In genomic region chr2:158114931-158115330, GRCm38 (mm10) we compare ENCODE assay signal across 13 mouse cellular contexts. TPM values are rescaled to one million over a fixed set of nuclear protein-coding genes. Genes with fewer than 3 reads are reported as not detected.
DNase-seq lines count a peak whose midpoint lies in the region; ATAC-seq and TF ChIP-seq lines count a peak whose summit lies in the region.
"Had no signal": no experiment of that assay in that cellular context is flagged by ENCODE, and none has a peak within 500 bp of the region (broad histone marks: within the 10 kb centered on the region; RNA-seq: fewer than 3 reads in every experiment).

No protein-coding gene starts in this region.

- H3K27me3 ChIP-seq in hindbrain, embryonic 15.5 days = no peaks in the 10 kb centered on the region
- H3K27me3 ChIP-seq in hindbrain, embryonic 16.5 days (replicated peaks; ENCODE audit: control insufficient read depth, insufficient read depth, low read length) = no peaks in the 10 kb centered on the region
- H3K27me3 ChIP-seq in thymus, adult 2 months (ENCODE audit: control insufficient read depth, insufficient read depth, low read length) = no peaks in the 10 kb centered on the region
- no peaks in the 10 kb centered on the region for H3K27me3 ChIP-seq in liver, embryonic 15.5 days
- H3K27me3 ChIP-seq in midbrain, embryonic 13.5 days = no peaks in the 10 kb centered on the region
- H3K27me3 ChIP-seq: midbrain, embryonic 15.5 days; neural tube, embryonic 12.5 days had no signal

- no peak overlapping the region for H3K27ac ChIP-seq in hindbrain, embryonic 15.5 days (replicated peaks)
- no peak overlapping the region for H3K27ac ChIP-seq in hindbrain, embryonic 16.5 days (ENCODE audit: low read depth, low read length)
- H3K27ac ChIP-seq in thymus, adult 2 months (ENCODE audit: control insufficient read depth, insufficient read depth, low read length) = no peak overlapping the region
- H3K27ac ChIP-seq in liver, embryonic 15.5 days (replicated peaks) = peak overlapping the region; percentile 58
- no peak overlapping the region for H3K27ac ChIP-seq in midbrain, embryonic 13.5 days
- H3K27ac ChIP-seq: forebrain, embryonic 10.5 days; midbrain, embryonic 15.5 days; neural tube, embryonic 12.5 days had no signal

- WGBS in hindbrain, embryonic 15.5 days = 61% methylated on average over 5 of the region's 5 CpGs
- 62% methylated on average over 5 of the region's 5 CpGs for WGBS in hindbrain, embryonic 16.5 days
- WGBS in thymus, adult 2 months = 20% methylated on average over 5 of the region's 5 CpGs
- 53% methylated on average over 5 of the region's 5 CpGs for WGBS in liver, embryonic 15.5 days (ENCODE audit: insufficient replicate concordance)
- WGBS in midbrain, embryonic 13.5 days = 64% methylated on average over 5 of the region's 5 CpGs

- 0 out of 2 replicates have a peak, but pooled peaks have one; percentile 11 for ATAC-seq in hindbrain, embryonic 15.5 days (ENCODE audit: low FRiP score, low read depth)
- ATAC-seq in hindbrain, embryonic 16.5 days = no peak
- no peak for ATAC-seq in liver, embryonic 15.5 days (ENCODE audit: insufficient read depth)
- no peak for ATAC-seq in midbrain, embryonic 13.5 days
- ATAC-seq: midbrain, embryonic 15.5 days had no signal

- H3K9me3 ChIP-seq in hindbrain, embryonic 15.5 days = no peaks in the 10 kb centered on the region
- no peaks in the 10 kb centered on the region for H3K9me3 ChIP-seq in hindbrain, embryonic 16.5 days (ENCODE audit: control insufficient read depth, low read length)
- no peaks in the 10 kb centered on the region for H3K9me3 ChIP-seq in liver, embryonic 15.5 days (replicated peaks)
- no peaks in the 10 kb centered on the region for H3K9me3 ChIP-seq in midbrain, embryonic 13.5 days
- H3K9me3 ChIP-seq: forebrain, embryonic 10.5 days; midbrain, embryonic 15.5 days; neural tube, embryonic 12.5 days had no signal

- H3K36me3 ChIP-seq in hindbrain, embryonic 15.5 days = no peaks in the 10 kb centered on the region
- no peaks in the 10 kb centered on the region for H3K36me3 ChIP-seq in hindbrain, embryonic 16.5 days (ENCODE audit: control insufficient read depth, insufficient read depth, low read length)
- no peaks in the 10 kb centered on the region for H3K36me3 ChIP-seq in thymus, adult 2 months (ENCODE audit: control insufficient read depth, insufficient read depth, low read length)
- H3K36me3 ChIP-seq in liver, embryonic 15.5 days (replicated peaks) = peaks cover 40% of the 10 kb centered on the region
- no peaks in the 10 kb centered on the region for H3K36me3 ChIP-seq in midbrain, embryonic 13.5 days
- H3K36me3 ChIP-seq: forebrain, embryonic 10.5 days; midbrain, embryonic 15.5 days; neural tube, embryonic 12.5 days had no signal

- H3K4me2 ChIP-seq in hindbrain, embryonic 15.5 days = no peak overlapping the region
- no peak overlapping the region for H3K4me2 ChIP-seq in hindbrain, embryonic 16.5 days (ENCODE audit: low read length)
- H3K4me2 ChIP-seq in liver, embryonic 15.5 days = no peak overlapping the region
- H3K4me2 ChIP-seq in midbrain, embryonic 13.5 days (replicated peaks) = no peak overlapping the region
- H3K4me2 ChIP-seq: midbrain, embryonic 15.5 days; neural tube, embryonic 12.5 days had no signal

- no peak for TF ChIP-seq POLR2A in thymus, adult 2 months (IDR thresholded peaks at IDR 0.05; ENCODE audit: control insufficient read depth, extremely low read depth, insufficient read depth, low read length, poor library complexity)

- no peak for TF ChIP-seq CTCF in thymus, adult 2 months (IDR thresholded peaks at IDR 0.05; ENCODE audit: borderline replicate concordance, control insufficient read depth, extremely low read depth, insufficient read depth, low read length, poor library complexity)

- H3K4me3 ChIP-seq in hindbrain, embryonic 15.5 days = no peak overlapping the region
- H3K4me3 ChIP-seq in hindbrain, embryonic 16.5 days (ENCODE audit: low read length) = no peak overlapping the region
- H3K4me3 ChIP-seq in thymus, adult 2 months (ENCODE audit: control insufficient read depth, insufficient read depth, low read length) = no peak overlapping the region
- no peak overlapping the region for H3K4me3 ChIP-seq in liver, embryonic 15.5 days (replicated peaks)
- H3K4me3 ChIP-seq in midbrain, embryonic 13.5 days (replicated peaks) = no peak overlapping the region
- H3K4me3 ChIP-seq: forebrain, embryonic 10.5 days; midbrain, embryonic 15.5 days; neural tube, embryonic 12.5 days had no signal

- no peak overlapping the region for H3K9ac ChIP-seq in hindbrain, embryonic 15.5 days
- no peak overlapping the region for H3K9ac ChIP-seq in hindbrain, embryonic 16.5 days (ENCODE audit: low read depth, low read length)
- no peak overlapping the region for H3K9ac ChIP-seq in liver, embryonic 15.5 days
- no peak overlapping the region for H3K9ac ChIP-seq in midbrain, embryonic 13.5 days (replicated peaks)
- H3K9ac ChIP-seq: midbrain, embryonic 15.5 days; neural tube, embryonic 12.5 days had no signal

- DNase-seq in thymus, postnatal 0 days (ENCODE audit: low spot score) = peak; percentile 61
- DNase-seq in thymus, adult 2 months = no peak
- no peak for DNase-seq in gastrocnemius, adult 18-20 months (ENCODE audit: low spot score)
- DNase-seq: adrenal gland, adult 2 months; cerebellum, postnatal 14 days; retina, postnatal 1 day had no signal

- H3K4me1 ChIP-seq in hindbrain, embryonic 15.5 days (replicated peaks) = no peaks in the 10 kb centered on the region
- H3K4me1 ChIP-seq in hindbrain, embryonic 16.5 days (ENCODE audit: control insufficient read depth, insufficient read depth, low read depth, low read length) = no peaks in the 10 kb centered on the region
- peaks cover 20% of the 10 kb centered on the region for H3K4me1 ChIP-seq in thymus, adult 2 months (replicated peaks; ENCODE audit: control insufficient read depth, insufficient read depth, low read length)
- peaks cover 76% of the 10 kb centered on the region for H3K4me1 ChIP-seq in liver, embryonic 15.5 days (replicated peaks)
- H3K4me1 ChIP-seq in midbrain, embryonic 13.5 days (replicated peaks) = no peaks in the 10 kb centered on the region
- H3K4me1 ChIP-seq: midbrain, embryonic 15.5 days; neural tube, embryonic 12.5 days had no signal

RNA-seq across cellular contexts. Expression of gene Tgm2, which starts 31.3 kb away (rescaled TPM):
- 8.6 and 10.8 TPM in 2 replicates for polyA plus RNA-seq in hindbrain, embryonic 15.5 days (2015; fragmentation: Nextera tagmentation; extraction: Ambion mirVana)
- polyA plus RNA-seq in hindbrain, embryonic 16.5 days (2015; fragmentation: Nextera tagmentation; extraction: Ambion mirVana) = 7.9 and 11.4 TPM in 2 replicates
- 8.5 and 9.0 TPM in 2 replicates for polyA plus RNA-seq in thymus, postnatal 0 days (2015; fragmentation: Nextera tagmentation; extraction: Ambion mirVana)
- polyA plus RNA-seq in thymus, adult 2 months (2012; rRNA removed) = 32.8 and 37.6 TPM in 2 replicates
- polyA plus RNA-seq in liver, embryonic 15.5 days (2015; fragmentation: Nextera tagmentation; extraction: Ambion mirVana) = 67.7 and 77.8 TPM in 2 replicates
- polyA plus RNA-seq in midbrain, embryonic 13.5 days (2015; fragmentation: Nextera tagmentation; extraction: Ambion mirVana) = 9.1 and 12.3 TPM in 2 replicates
- 10 to 100 TPM; 40.7 to 47.3 TPM for total RNA-seq in gastrocnemius, adult 18-20 months (2021)
